8 mouse cellular contexts compared by ENCODE assay signal in genomic region chr9:9051184-9051583, GRCm38 (mm10).
A peak's percentile ranks its signal among the peaks of the same experiment; 100 is the strongest.
DNase-seq lines count a peak whose midpoint lies in the region; ATAC-seq and TF ChIP-seq lines count a peak whose summit lies in the region.
"Had no signal": no experiment of that assay in that cellular context is flagged by ENCODE, and none has a peak within 500 bp of the region (broad histone marks: within the 10 kb centered on the region; RNA-seq: fewer than 3 reads in every experiment).

No protein-coding gene starts in this region.

- no peak for ATAC-seq in liver, embryonic 11.5 days (replicated peaks; ENCODE audit: low FRiP score)
- peak; percentile 78 for ATAC-seq in forebrain, embryonic 13.5 days
- ATAC-seq in neural tube, embryonic 12.5 days (ENCODE audit: low FRiP score, low read depth) = peak; percentile 66; the same call in 1 of the 2 replicates

- no peak overlapping the region for H3K9ac ChIP-seq in liver, adult 2 months (ENCODE audit: low read depth, low read length)
- no peak overlapping the region for H3K9ac ChIP-seq in liver, embryonic 11.5 days (ENCODE audit: low read depth, low read length)
- H3K9ac ChIP-seq in forebrain, embryonic 13.5 days = no peak overlapping the region
- no peak overlapping the region for H3K9ac ChIP-seq in neural tube, embryonic 12.5 days
- H3K9ac ChIP-seq: embryonic facial prominence, embryonic 13.5 days had no signal

- DNase-seq in liver, adult 2 months (ENCODE audit: extremely low read depth, low read depth, low spot score) = peak; percentile 53
- DNase-seq in liver, embryonic 11.5 days (ENCODE audit: low spot score) = no peak
- peak; percentile 5 for DNase-seq in adrenal gland, postnatal 25 days
- DNase-seq in layer of hippocampus, adult 9-11 months = peak; percentile 25
- DNase-seq in thymus, postnatal 0 days (ENCODE audit: low spot score) = no peak

- no peaks in the 10 kb centered on the region for H3K9me3 ChIP-seq in liver, embryonic 11.5 days (ENCODE audit: control insufficient read depth, low read length)
- H3K9me3 ChIP-seq in forebrain, embryonic 13.5 days (replicated peaks) = no peaks in the 10 kb centered on the region
- H3K9me3 ChIP-seq in neural tube, embryonic 12.5 days = no peaks in the 10 kb centered on the region
- H3K9me3 ChIP-seq: embryonic facial prominence, embryonic 13.5 days had no signal

- 42% methylated on average over 5 of the region's 5 CpGs for WGBS in liver, adult 2 months
- WGBS in liver, embryonic 11.5 days = 44% methylated on average over 5 of the region's 5 CpGs
- 42% methylated on average over 5 of the region's 5 CpGs for WGBS in forebrain, embryonic 13.5 days
- 49% methylated on average over 5 of the region's 5 CpGs for WGBS in neural tube, embryonic 12.5 days

- H3K27me3 ChIP-seq in liver, adult 2 months (ENCODE audit: control insufficient read depth, insufficient read depth, low read length) = no peaks in the 10 kb centered on the region
- no peaks in the 10 kb centered on the region for H3K27me3 ChIP-seq in liver, embryonic 11.5 days (replicated peaks; ENCODE audit: control insufficient read depth, insufficient read depth, low read length)
- H3K27me3 ChIP-seq in forebrain, embryonic 13.5 days = no peaks in the 10 kb centered on the region
- H3K27me3 ChIP-seq in neural tube, embryonic 12.5 days (replicated peaks) = no peaks in the 10 kb centered on the region
- H3K27me3 ChIP-seq: embryonic facial prominence, embryonic 13.5 days had no signal

- no peak overlapping the region for H3K4me2 ChIP-seq in liver, embryonic 11.5 days
- H3K4me2 ChIP-seq in forebrain, embryonic 13.5 days = no peak overlapping the region
- H3K4me2 ChIP-seq in neural tube, embryonic 12.5 days (replicated peaks) = no peak overlapping the region
- H3K4me2 ChIP-seq: embryonic facial prominence, embryonic 13.5 days had no signal

- no peak for TF ChIP-seq CTCF in liver, adult 2 months (IDR thresholded peaks at IDR 0.05; ENCODE audit: low read depth, low read length)

- H3K27ac ChIP-seq in liver, adult 2 months (replicated peaks; ENCODE audit: insufficient read depth, low read depth, low read length) = no peak overlapping the region
- no peak overlapping the region for H3K27ac ChIP-seq in liver, embryonic 11.5 days (ENCODE audit: low read depth, low read length)
- H3K27ac ChIP-seq in forebrain, embryonic 13.5 days = no peak overlapping the region
- H3K27ac ChIP-seq in neural tube, embryonic 12.5 days = no peak overlapping the region
- H3K27ac ChIP-seq: embryonic facial prominence, embryonic 13.5 days had no signal

- peaks cover 4% of the 10 kb centered on the region for H3K79me2 ChIP-seq in liver, adult 2 months (ENCODE audit: control insufficient read depth, insufficient read depth, low read length)

- H3K4me3 ChIP-seq in liver, adult 2 months (ENCODE audit: insufficient read depth, low read depth, low read length) = no peak overlapping the region
- no peak overlapping the region for H3K4me3 ChIP-seq in liver, embryonic 11.5 days (ENCODE audit: low read depth, low read length)
- H3K4me3 ChIP-seq in forebrain, embryonic 13.5 days = no peak overlapping the region
- H3K4me3 ChIP-seq in neural tube, embryonic 12.5 days = no peak overlapping the region
- H3K4me3 ChIP-seq: embryonic facial prominence, embryonic 13.5 days had no signal

- no peaks in the 10 kb centered on the region; the same call in 1 of the 2 replicates for H3K4me1 ChIP-seq in liver, adult 2 months (ENCODE audit: control insufficient read depth, insufficient read depth, low read length)
- H3K4me1 ChIP-seq in liver, embryonic 11.5 days (replicated peaks; ENCODE audit: control insufficient read depth, insufficient read depth, low read length) = no peaks in the 10 kb centered on the region
- no peaks in the 10 kb centered on the region for H3K4me1 ChIP-seq in forebrain, embryonic 13.5 days
- H3K4me1 ChIP-seq in neural tube, embryonic 12.5 days = no peaks in the 10 kb centered on the region

- TF ChIP-seq POLR2A in liver, adult 2 months (IDR thresholded peaks at IDR 0.05; ENCODE audit: extremely low read depth, insufficient read depth, low read length) = no peak

- H3K36me3 ChIP-seq in liver, adult 2 months (ENCODE audit: control insufficient read depth, insufficient read depth, low read length) = peaks cover 27% of the 10 kb centered on the region
- H3K36me3 ChIP-seq in liver, embryonic 11.5 days (ENCODE audit: control insufficient read depth, insufficient read depth, low read length) = no peaks in the 10 kb centered on the region
- no peaks in the 10 kb centered on the region for H3K36me3 ChIP-seq in forebrain, embryonic 13.5 days (ENCODE audit: poor library complexity, severe bottlenecking)
- H3K36me3 ChIP-seq in neural tube, embryonic 12.5 days = no peaks in the 10 kb centered on the region

Comparison
In these comparisons a context has a peak if more than half of its experiments do, and no peak if none do; other contexts are left out.
1. DNase-seq: peak in liver, adult 2 months (single experiment), adrenal gland, postnatal 25 days (single experiment) and layer of hippocampus, adult 9-11 months (single experiment); none in liver, embryonic 11.5 days (single experiment) and thymus, postnatal 0 days (single experiment).